Comparison of ENCODE assay signal across 8 mouse cellular contexts in genomic region chr16:94618543-94618942, GRCm38 (mm10). TPM values are rescaled to one million over a fixed set of nuclear protein-coding genes. Genes with fewer than 3 reads are reported as not detected.
DNase-seq lines count a peak whose midpoint lies in the region; ATAC-seq and TF ChIP-seq lines count a peak whose summit lies in the region.

No protein-coding gene starts in this region.

- no peaks in the 10 kb centered on the region; the same call in 1 of the 2 replicates for H3K4me1 ChIP-seq in bone marrow, adult 2 months (ENCODE audit: control insufficient read depth, insufficient read depth, low read length)
- peaks cover 5% of the 10 kb centered on the region; the same call in 1 of the 2 replicates for H3K4me1 ChIP-seq in heart, postnatal 0 days (ENCODE audit: control insufficient read depth, insufficient read depth)
- H3K4me1 ChIP-seq in lung, embryonic 14.5 days (ENCODE audit: insufficient read depth), result no peaks in the 10 kb centered on the region

- peak overlapping the region; percentile 6; the same call in 1 of the 2 replicates for H3K4me2 ChIP-seq in heart, postnatal 0 days (ENCODE audit: low read depth, low read length)
- no peak overlapping the region for H3K4me2 ChIP-seq in lung, embryonic 14.5 days

- 0 out of 2 replicates have a peak, but pooled peaks cover 9% of the 10 kb centered on the region for H3K36me3 ChIP-seq in heart, postnatal 0 days (replicated peaks; ENCODE audit: control insufficient read depth, insufficient read depth, low read length)
- peaks cover 11% of the 10 kb centered on the region; the same call in 1 of the 2 replicates for H3K36me3 ChIP-seq in lung, embryonic 14.5 days (ENCODE audit: insufficient read depth)

- H3K9me3 ChIP-seq in heart, postnatal 0 days (replicated peaks; ENCODE audit: control insufficient read depth, low read length), result no peaks in the 10 kb centered on the region
- H3K9me3 ChIP-seq in lung, embryonic 14.5 days (ENCODE audit: low read depth, low read length), result no peaks in the 10 kb centered on the region

- no peaks in the 10 kb centered on the region for H3K27me3 ChIP-seq in heart, postnatal 0 days (ENCODE audit: control insufficient read depth, insufficient read depth, low read length)
- H3K27me3 ChIP-seq in lung, embryonic 14.5 days (ENCODE audit: insufficient read depth, low read length), result no peaks in the 10 kb centered on the region

- no peak overlapping the region for H3K4me3 ChIP-seq in bone marrow, adult 2 months (replicated peaks; ENCODE audit: control insufficient read depth, low read depth, low read length)
- no peak overlapping the region for H3K4me3 ChIP-seq in heart, postnatal 0 days (ENCODE audit: low read depth, low read length)
- H3K4me3 ChIP-seq in lung, embryonic 14.5 days (ENCODE audit: low read depth, low read length), result no peak overlapping the region

- H3K27ac ChIP-seq in bone marrow, adult 2 months (ENCODE audit: control insufficient read depth, insufficient read depth, low read depth, low read length, poor library complexity), result no peak overlapping the region
- H3K27ac ChIP-seq in heart, postnatal 0 days (ENCODE audit: low read depth), result peak overlapping the region; percentile 61
- H3K27ac ChIP-seq in lung, embryonic 14.5 days (ENCODE audit: low read depth), result no peak overlapping the region

- no peak for TF ChIP-seq POLR2A in bone marrow, adult 2 months (IDR thresholded peaks at IDR 0.05; ENCODE audit: borderline replicate concordance, control insufficient read depth, low read depth, low read length)

- no peak for TF ChIP-seq EP300 in heart, postnatal 0 days (IDR thresholded peaks at IDR 0.05; ENCODE audit: low read depth)

- 46% methylated on average over 10 of the region's 10 CpGs for WGBS in bone marrow, adult 2 months
- 45% methylated on average over 10 of the region's 10 CpGs for WGBS in heart, postnatal 0 days
- 50% methylated on average over 10 of the region's 10 CpGs for WGBS in lung, embryonic 14.5 days

- peak; percentile 56 for DNase-seq in Muller cell, postnatal 12 days (ENCODE audit: inconsistent ontology term)
- peak; percentile 89 for DNase-seq in heart, postnatal 0 days (ENCODE audit: low spot score)
- DNase-seq in kidney, postnatal 10 days, result peak; percentile 82
- DNase-seq in lung, embryonic 14.5 days, result peak; percentile 81
- DNase-seq in ovary, postnatal 14 days (ENCODE audit: low spot score), result peak; percentile 57

- peak; percentile 90 for ATAC-seq in erythroblast, adult 5-6 weeks (replicated peaks; ENCODE audit: low FRiP score, poor library complexity, severe bottlenecking)
- peak; percentile 89 for ATAC-seq in heart, postnatal 0 days (ENCODE audit: insufficient read depth, low read depth)
- ATAC-seq in lung, embryonic 14.5 days (ENCODE audit: insufficient read depth), result peak; percentile 81
- no peak for ATAC-seq in activated CD4-positive, CD25-positive, alpha-beta regulatory T cell, adult 4 months

- TF ChIP-seq CTCF in bone marrow, adult 2 months (IDR thresholded peaks at IDR 0.05; ENCODE audit: control insufficient read depth, insufficient read depth, low read length), result peak; percentile 89
- peak; percentile 90 for TF ChIP-seq CTCF in heart, postnatal 0 days (IDR thresholded peaks at IDR 0.05; ENCODE audit: low read depth)
- TF ChIP-seq CTCF in lung, embryonic 14.5 days (IDR thresholded peaks at IDR 0.05; ENCODE audit: low read depth), result peak; percentile 79

- no peak overlapping the region for H3K9ac ChIP-seq in heart, postnatal 0 days (replicated peaks; ENCODE audit: low read depth, low read length)
- no peak overlapping the region for H3K9ac ChIP-seq in lung, embryonic 14.5 days

RNA-seq across cellular contexts. Expression of gene Dyrk1a, which starts 48.7 kb away (rescaled TPM):
- polyA plus RNA-seq in bone marrow, adult 2 months (2011; ENCODE audit: insufficient read depth, insufficient read length, low replicate concordance, missing spikeins), result 15.7 and 21.2 TPM in 2 replicates
- 34.3 and 65.1 TPM in 2 replicates for total RNA-seq in erythroblast, adult 5-6 weeks (2015; ENCODE audit: low replicate concordance)
- 60.3 and 66.8 TPM in 2 replicates for total RNA-seq in erythroblast, adult 5-6 weeks (2017; ENCODE audit: low replicate concordance)
- total RNA-seq in heart, postnatal 0 days (2014; rRNA removed; ENCODE audit: low replicate concordance), result 55.2 and 90.3 TPM in 2 replicates
- polyA plus RNA-seq in heart, postnatal 0 days (2015; fragmentation: Nextera tagmentation; extraction: Ambion mirVana), result 6.9 and 7.7 TPM in 2 replicates
- 11.2 and 11.8 TPM in 2 replicates for polyA plus RNA-seq in lung, embryonic 14.5 days (2014; fragmentation: Nextera tagmentation; extraction: Ambion mirVana)
- polyA plus RNA-seq in activated CD4-positive, CD25-positive, alpha-beta regulatory T cell, adult 4 months (2017; shearing (Covaris generic)), result 10 to 100 TPM; 19.2 to 25.6 TPM
